Mouse (Mus musculus) left cerebral cortex, adult 11 months (tissue): ENCODE results near the gene Olfr315.
"Not testable (repeated sequence)": the region's sequence is repeated elsewhere in the genome, so short reads cannot be mapped to it uniquely, and the experiment has no call there.

Experiments used
- DNase-seq: peaks from one replicate; pipeline ENCODE4 v3.0.0; 2022; ENCODE audit warnings: low spot score

Gene Olfr315

DNA sequence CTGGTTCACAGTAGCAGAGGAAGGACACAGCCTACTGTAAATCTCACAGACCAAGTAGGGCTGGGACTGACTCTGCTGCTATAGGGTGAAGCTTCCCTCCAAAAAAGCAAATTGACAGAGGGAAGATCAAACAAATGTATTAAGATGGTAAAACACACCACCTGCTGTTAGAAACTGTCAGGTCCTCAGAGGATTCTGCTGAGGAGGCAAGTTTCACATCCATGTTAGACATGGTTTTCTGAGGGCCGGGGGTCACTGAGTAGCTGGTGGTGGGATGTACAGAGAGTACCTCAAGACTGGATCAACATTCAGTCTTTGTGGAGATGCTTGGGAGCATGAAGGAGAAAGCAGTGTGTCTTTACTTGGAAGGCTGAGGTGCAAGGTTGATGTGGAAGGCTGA, 42.7 kb downstream of the Olfr315 start:
- no peak for DNase-seq

DNA sequence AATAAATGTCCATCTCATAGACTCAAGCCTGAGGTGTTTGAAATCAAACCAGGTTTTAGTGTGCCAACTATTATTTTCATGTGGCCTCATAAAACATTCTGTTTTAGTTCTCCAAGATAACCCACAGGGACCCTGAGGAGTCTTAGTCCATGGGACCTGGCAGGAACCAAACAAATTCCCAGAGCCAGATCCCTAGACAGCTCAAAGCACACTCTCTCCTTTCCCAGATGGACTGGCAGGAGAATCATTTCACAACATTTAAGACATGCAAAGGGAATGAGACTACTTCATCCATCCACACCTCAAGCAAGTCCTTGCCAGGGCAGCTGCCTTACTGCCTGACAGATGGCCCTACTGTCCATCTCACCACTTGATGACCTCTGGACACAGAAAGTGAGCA, 55.9 kb downstream of the Olfr315 start, which contains the start of gene Olfr312:
Gene Olfr312, plus strand, starts transcription at position 301 of the 400 bp plus-strand sequence.
- not testable (repeated sequence) for DNase-seq

DNA sequence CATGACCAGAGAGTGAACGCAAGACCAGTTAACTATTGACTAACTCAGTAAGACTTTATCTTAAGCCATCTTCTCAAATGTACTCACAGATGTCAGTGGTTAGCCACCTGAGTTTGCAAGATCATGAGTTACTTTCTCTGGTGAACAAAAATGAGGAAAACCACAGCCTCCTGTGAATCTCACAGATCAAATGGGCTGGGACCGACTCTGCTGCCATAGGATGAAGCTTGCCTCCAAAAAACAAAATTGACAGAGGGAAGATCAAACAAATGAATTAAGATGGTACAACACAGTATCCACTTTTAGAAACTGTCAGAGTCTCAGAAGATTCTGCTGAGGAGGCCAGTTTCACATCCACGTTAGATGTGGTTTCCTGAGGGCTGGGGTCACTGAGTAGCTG, 56.8 kb downstream of the Olfr315 start:
- DNase-seq, result no peak
